Mouse (Mus musculus): ENCODE measurements at regions not wholly inside any gene's neighbourhood (a gene's known extent, or its start where the extent isn't known, plus 50 kb on each side); places are given as distances from the start of the nearest gene placed in this dataset.

GRCm38 (mm10) chr4:125180947-125181346 is 53.3 kb upstream of the Zc3h12a start:
- TF ChIP-seq POLR2A (IDR thresholded peaks at IDR 0.05; ENCODE audit: extremely low read depth, insufficient read depth, low read length): no peak
- TF ChIP-seq CTCF (IDR thresholded peaks at IDR 0.05; ENCODE audit: extremely low read depth, insufficient read depth, low read length): no peak

All from cortical plate, adult 2 months (tissue).